Mouse (Mus musculus) brain, embryonic 14.5 days (tissue): Measurements from ENCODE around the gene Efcab2.

ENCODE experiments used
- CTCF ChIP-seq: fragments of 200-500 bp; IDR thresholded peaks from 2 replicates; pipeline ENCODE4 v1.5.1; 2012; ENCODE audit warnings: inconsistent platforms, mild to moderate bottlenecking, moderate library complexity, borderline replicate concordance; ENCODE audit not compliant: insufficient read depth, insufficient read length; ENCODE audit errors: extremely low read depth
- POLR2A ChIP-seq: fragments of 200-500 bp; IDR thresholded peaks from 2 replicates; pipeline ENCODE4 v1.6.1; 2012; ENCODE audit warnings: mild to moderate bottlenecking, inconsistent platforms, borderline replicate concordance; ENCODE audit not compliant: poor library complexity, insufficient read depth, insufficient read length, severe bottlenecking; ENCODE audit errors: extremely low read depth

GRCm38 (mm10) chr1:178406765-178407645 is 1.1 kb downstream of the Efcab2 start:
- TF ChIP-seq POLR2A, result no peak
- TF ChIP-seq CTCF, result no peak
